Mouse (Mus musculus): ENCODE data around the gene Nav2. TPM values are rescaled to one million over a fixed set of nuclear protein-coding genes. Genes with fewer than 3 reads are reported as not detected.
A peak's percentile ranks its signal among the peaks of the same experiment; 100 is the strongest.

Nav2 gene
- polyA plus RNA-seq, 1 experiment from 2014 or later: 19.7 TPM

DNA sequence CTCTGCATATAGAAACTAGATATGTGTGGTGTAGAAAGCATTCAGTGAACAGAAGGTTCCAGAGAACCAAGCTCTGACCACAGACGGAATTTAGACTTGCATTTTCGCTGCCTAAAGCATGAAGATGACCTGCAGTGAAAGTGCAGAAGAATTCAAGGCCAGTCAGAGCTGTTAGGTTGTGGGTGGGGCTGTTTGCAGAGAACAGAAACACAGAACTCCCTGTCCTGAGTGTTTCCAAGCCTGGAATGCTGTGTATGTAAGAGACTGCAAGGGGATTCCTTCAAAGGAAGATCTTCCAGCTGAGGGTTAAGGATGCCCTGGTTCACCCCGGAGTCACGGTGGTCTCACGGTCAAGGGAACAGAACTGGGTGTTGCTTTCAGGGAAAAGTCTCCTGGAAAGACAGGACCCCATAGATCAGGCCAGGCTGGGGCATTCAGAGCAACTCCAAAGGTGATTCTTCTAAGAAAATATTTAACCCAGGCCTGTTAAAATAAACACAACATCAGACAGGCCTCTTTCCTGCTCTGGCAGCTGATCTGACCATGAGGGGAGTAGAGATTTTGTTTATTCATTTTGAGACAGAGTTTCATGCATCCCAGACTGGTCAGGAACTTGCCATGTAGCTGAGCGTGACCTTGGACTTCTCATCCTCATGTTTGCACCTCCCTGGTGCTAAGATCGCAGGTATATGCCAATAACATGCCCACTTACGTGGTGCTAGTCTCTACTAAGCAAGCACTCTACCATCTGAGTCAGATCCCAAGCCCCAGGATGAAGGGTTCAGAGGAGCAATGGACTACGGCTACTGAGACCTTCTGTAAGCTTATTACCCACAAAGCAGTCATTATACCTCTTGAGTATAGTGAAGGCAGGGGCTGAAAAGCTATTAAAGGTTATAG is 568.8 kb downstream of the Nav2 start:
- Histone ChIP-seq H3K9ac (no peak overlapping the region), H3K4me3 (ENCODE audit: low read depth, low read length) (no peak overlapping the region), H3K9me3 (ENCODE audit: low read depth, low read length) (no peaks in the 10 kb centered on the region), H3K4me2 (no peak overlapping the region), H3K27ac (ENCODE audit: low read depth) (peak overlapping the region; percentile 55), H3K36me3 (ENCODE audit: insufficient read depth) (no peaks in the 10 kb centered on the region), H3K4me1 (ENCODE audit: insufficient read depth) (peaks cover 28% of the 10 kb centered on the region), H3K27me3 (ENCODE audit: insufficient read depth, low read length) (no peaks in the 10 kb centered on the region)
- 19% methylated on average over 9 of the region's 9 CpGs for WGBS
- no peak for TF ChIP-seq CTCF (IDR thresholded peaks at IDR 0.05; ENCODE audit: low read depth)
- ATAC-seq (ENCODE audit: insufficient read depth): peak; percentile 4; the same call in 1 of the 2 replicates
- DNase-seq: peak; percentile 26

DNA sequence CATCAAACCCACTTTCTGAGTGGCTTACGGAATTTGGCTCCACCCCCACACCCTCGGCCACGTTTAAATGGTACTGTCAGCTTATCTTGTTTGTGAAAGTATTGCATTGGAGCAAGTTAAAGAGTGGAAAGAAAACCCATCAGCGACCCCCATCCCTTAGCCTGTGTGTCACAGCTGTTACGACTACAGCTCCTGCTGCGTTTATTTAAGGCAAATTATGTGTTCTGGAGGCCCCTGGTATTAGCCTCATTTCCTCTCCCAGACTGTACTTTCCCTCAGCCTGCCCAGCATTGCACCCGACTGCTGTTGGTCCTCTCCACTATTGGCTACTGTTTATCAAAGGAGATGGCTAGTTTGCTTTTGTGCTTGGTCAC is 569.4 kb downstream of the Nav2 start:
- peak; percentile 60 for DNase-seq
- H3K27me3 ChIP-seq (ENCODE audit: insufficient read depth, low read length): no peaks in the 10 kb centered on the region
- no peaks in the 10 kb centered on the region for H3K36me3 ChIP-seq (ENCODE audit: insufficient read depth)
- no peak for TF ChIP-seq CTCF (IDR thresholded peaks at IDR 0.05; ENCODE audit: low read depth)
- WGBS: 7% methylated on average over 7 of the region's 7 CpGs
- no peaks in the 10 kb centered on the region for H3K9me3 ChIP-seq (ENCODE audit: low read depth, low read length)
- peak; percentile 35; the same call in 1 of the 2 replicates for ATAC-seq (ENCODE audit: insufficient read depth)
- H3K4me3 ChIP-seq (ENCODE audit: low read depth, low read length): no peak overlapping the region
- H3K4me2 ChIP-seq: no peak overlapping the region
- no peak overlapping the region for H3K9ac ChIP-seq
- H3K27ac ChIP-seq (ENCODE audit: low read depth): peak overlapping the region; percentile 55
- H3K4me1 ChIP-seq (ENCODE audit: insufficient read depth): peaks cover 28% of the 10 kb centered on the region

DNA sequence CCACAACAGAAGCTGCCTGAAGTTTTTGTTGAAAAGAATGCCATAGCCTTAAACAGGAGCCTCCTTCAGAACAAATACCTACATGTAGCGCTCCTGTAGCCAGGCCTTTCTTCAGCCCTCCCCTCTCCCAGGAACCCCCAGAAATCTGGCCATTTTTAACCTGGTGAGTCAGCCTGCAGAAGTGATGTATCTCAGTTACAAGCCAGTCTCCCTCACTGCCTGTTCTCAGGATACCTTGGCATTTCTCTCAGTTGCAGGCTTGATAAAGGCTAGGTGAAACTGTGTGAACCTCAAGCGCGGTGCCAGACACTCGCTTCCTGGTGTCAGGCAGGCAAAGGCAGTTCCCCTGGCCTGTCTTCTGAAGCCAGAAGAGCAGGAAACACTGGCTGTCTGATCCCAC is 570.4 kb downstream of the Nav2 start:
- H3K36me3 ChIP-seq (ENCODE audit: insufficient read depth): no peaks in the 10 kb centered on the region
- DNase-seq (no peak), ATAC-seq (ENCODE audit: insufficient read depth) (no peak)
- WGBS: 73% methylated on average over 4 of the region's 4 CpGs
- 0 out of 2 replicates have a peak overlapping the region, but pooled peaks have one; percentile 3 for H3K9ac ChIP-seq
- TF ChIP-seq CTCF (IDR thresholded peaks at IDR 0.05; ENCODE audit: low read depth): no peak
- no peaks in the 10 kb centered on the region for H3K9me3 ChIP-seq (ENCODE audit: low read depth, low read length)
- peaks cover 28% of the 10 kb centered on the region for H3K4me1 ChIP-seq (ENCODE audit: insufficient read depth)
- H3K27me3 ChIP-seq (ENCODE audit: insufficient read depth, low read length): no peaks in the 10 kb centered on the region
- peak overlapping the region; percentile 30; the same call in 1 of the 2 replicates for H3K27ac ChIP-seq (ENCODE audit: low read depth)
- H3K4me3 ChIP-seq (ENCODE audit: low read depth, low read length): no peak overlapping the region
- no peak overlapping the region for H3K4me2 ChIP-seq

DNA sequence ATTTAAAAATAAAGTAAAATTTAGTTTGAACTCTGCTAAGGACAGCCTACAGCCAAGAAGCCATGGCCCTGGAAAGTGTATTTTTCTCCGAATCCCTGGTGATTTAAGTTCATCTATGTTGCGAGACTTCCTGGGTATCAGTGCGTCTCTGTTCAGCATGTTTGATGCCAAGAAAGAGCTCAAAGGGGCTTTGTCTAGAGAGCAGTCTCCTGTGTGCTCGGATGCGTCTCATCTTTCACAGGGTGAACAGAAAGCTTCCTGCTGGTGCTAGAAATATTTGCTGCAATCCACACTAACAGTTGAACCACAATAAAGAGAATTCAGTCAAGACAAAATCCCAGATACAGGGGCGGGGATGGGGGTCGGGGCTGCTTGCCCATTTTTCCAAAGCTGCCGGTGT is 572.4 kb downstream of the Nav2 start:
- 49% methylated on average over 8 of the region's 8 CpGs for WGBS
- no peak for ATAC-seq (ENCODE audit: insufficient read depth)
- Histone ChIP-seq H3K27ac (ENCODE audit: low read depth) (no peak overlapping the region), H3K4me1 (ENCODE audit: insufficient read depth) (peaks cover 24% of the 10 kb centered on the region), H3K27me3 (ENCODE audit: insufficient read depth, low read length) (no peaks in the 10 kb centered on the region), H3K4me2 (no peak overlapping the region), H3K9me3 (ENCODE audit: low read depth, low read length) (no peaks in the 10 kb centered on the region), H3K36me3 (ENCODE audit: insufficient read depth) (no peaks in the 10 kb centered on the region), H3K9ac (no peak overlapping the region), H3K4me3 (ENCODE audit: low read depth, low read length) (no peak overlapping the region)
- no peak for TF ChIP-seq CTCF (IDR thresholded peaks at IDR 0.05; ENCODE audit: low read depth)
- DNase-seq: no peak

DNA sequence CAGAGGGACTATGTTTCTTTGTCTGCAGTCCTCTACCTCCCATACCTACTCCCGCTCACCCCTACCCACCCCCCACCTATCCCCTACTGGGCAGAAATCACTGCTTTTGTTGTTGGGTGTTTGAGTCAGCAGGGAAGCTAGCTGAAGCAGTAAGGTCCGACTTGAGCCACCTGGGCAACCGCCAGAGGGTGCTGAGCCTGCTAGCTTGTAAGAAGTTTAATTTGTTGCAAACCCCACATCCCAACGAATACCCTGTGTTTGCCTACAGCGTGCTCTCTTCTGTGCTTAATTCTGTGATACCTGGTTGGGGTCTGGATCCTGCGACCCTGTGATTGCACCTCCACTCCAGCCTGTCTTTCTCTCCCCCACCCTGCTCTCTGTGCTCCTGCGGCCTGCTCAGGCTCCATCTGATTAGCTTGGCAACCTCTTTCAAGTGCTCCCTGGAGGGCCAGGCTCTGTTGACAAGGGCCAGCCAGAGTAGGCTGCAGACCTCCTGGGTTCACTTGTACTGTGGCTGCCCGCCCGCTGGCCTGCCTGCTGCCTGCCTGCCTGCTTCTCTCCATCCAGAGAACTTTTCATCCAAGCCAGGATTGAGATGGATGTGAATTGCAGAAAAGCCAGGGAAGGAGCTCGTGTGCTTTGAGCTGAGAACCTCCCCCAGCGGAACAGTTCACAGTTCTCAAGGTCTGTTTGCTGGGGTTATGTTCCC is 575.7 kb downstream of the Nav2 start:
- H3K4me3 ChIP-seq (ENCODE audit: low read depth, low read length): no peak overlapping the region
- H3K27me3 ChIP-seq (ENCODE audit: insufficient read depth, low read length): no peaks in the 10 kb centered on the region
- ATAC-seq (ENCODE audit: insufficient read depth) (peak; percentile 58; the same call in 1 of the 2 replicates), DNase-seq (peak; percentile 50)
- TF ChIP-seq CTCF (IDR thresholded peaks at IDR 0.05; ENCODE audit: low read depth): peak; percentile 48
- WGBS: 29% methylated on average over 11 of the region's 11 CpGs
- peak overlapping the region; percentile 70 for H3K27ac ChIP-seq (ENCODE audit: low read depth)
- no peaks in the 10 kb centered on the region for H3K36me3 ChIP-seq (ENCODE audit: insufficient read depth)
- no peak overlapping the region for H3K9ac ChIP-seq
- peak overlapping the region; percentile 31 for H3K4me2 ChIP-seq
- H3K9me3 ChIP-seq (ENCODE audit: low read depth, low read length): no peaks in the 10 kb centered on the region
- 0 out of 2 replicates have a peak, but pooled peaks cover 3% of the 10 kb centered on the region for H3K4me1 ChIP-seq (ENCODE audit: insufficient read depth)

DNA sequence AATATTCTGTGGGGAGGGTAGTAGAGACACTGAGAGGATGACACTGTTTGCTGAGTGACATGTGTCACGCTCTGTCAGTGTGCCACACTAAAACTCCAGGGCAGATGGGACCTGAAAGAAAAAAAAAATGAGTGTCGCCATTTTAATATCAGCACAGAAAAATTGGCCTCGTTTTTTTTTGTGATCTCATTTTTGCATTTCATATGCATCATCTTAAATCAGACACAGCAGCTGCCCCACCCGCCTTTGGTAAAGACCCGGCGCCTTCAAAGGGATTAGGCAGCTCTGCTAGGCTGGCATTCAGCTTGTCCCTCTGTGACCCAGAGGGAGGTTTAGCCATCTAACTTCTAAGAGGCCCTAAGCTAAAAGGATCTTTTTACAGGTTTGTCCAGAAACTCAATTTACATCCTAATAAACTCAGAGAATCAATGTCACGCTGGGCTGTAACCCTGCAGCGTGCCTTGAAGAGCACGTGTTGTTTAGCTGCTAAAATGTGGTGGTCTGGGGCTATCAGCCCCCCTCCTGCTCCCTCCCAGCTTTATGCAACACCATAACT is 576.9 kb downstream of the Nav2 start:
- Histone ChIP-seq H3K4me3 (ENCODE audit: low read depth, low read length) (no peak overlapping the region), H3K4me2 (peak overlapping the region; percentile 31), H3K4me1 (ENCODE audit: insufficient read depth) (no peaks in the 10 kb centered on the region), H3K27me3 (ENCODE audit: insufficient read depth, low read length) (no peaks in the 10 kb centered on the region), H3K36me3 (ENCODE audit: insufficient read depth) (no peaks in the 10 kb centered on the region), H3K27ac (ENCODE audit: low read depth) (no peak overlapping the region), H3K9ac (no peak overlapping the region), H3K9me3 (ENCODE audit: low read depth, low read length) (no peaks in the 10 kb centered on the region)
- DNase-seq: no peak
- no peak for ATAC-seq (ENCODE audit: insufficient read depth)
- TF ChIP-seq CTCF (IDR thresholded peaks at IDR 0.05; ENCODE audit: low read depth): no peak
- WGBS: 44% methylated on average over 9 of the region's 9 CpGs

DNA sequence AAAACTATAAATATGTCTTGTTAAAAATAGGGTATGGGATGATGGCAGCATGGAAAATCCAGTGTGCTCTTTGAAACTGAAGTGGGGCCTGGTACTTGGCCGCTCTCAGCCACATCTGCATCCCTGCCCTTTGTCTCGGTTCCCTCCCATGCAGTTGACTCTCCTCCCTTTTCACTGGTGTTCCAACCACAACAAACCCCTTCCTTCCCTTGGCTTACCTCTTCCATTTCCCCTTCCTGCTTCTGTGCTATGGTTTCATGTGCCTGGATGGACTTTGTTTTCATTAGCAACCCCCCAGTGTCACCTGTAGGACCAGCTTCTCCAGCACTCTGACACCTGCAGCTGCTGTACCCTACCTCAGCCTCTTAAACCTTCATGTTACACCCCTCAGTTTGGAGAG is 578.8 kb downstream of the Nav2 start:
- H3K27me3 ChIP-seq (ENCODE audit: insufficient read depth, low read length): no peaks in the 10 kb centered on the region
- no peaks in the 10 kb centered on the region for H3K9me3 ChIP-seq (ENCODE audit: low read depth, low read length)
- H3K27ac ChIP-seq (ENCODE audit: low read depth): no peak overlapping the region
- ATAC-seq (ENCODE audit: insufficient read depth) (no peak), DNase-seq (no peak)
- no peak overlapping the region for H3K4me2 ChIP-seq
- H3K4me1 ChIP-seq (ENCODE audit: insufficient read depth): no peaks in the 10 kb centered on the region
- H3K4me3 ChIP-seq (ENCODE audit: low read depth, low read length): no peak overlapping the region
- no peak for TF ChIP-seq CTCF (IDR thresholded peaks at IDR 0.05; ENCODE audit: low read depth)
- H3K9ac ChIP-seq: no peak overlapping the region
- 71% methylated on average over 2 of the region's 2 CpGs for WGBS
- H3K36me3 ChIP-seq (ENCODE audit: insufficient read depth): no peaks in the 10 kb centered on the region
